Mouse (Mus musculus) kidney, adult 2 months (tissue): ENCODE results near the gene Gldn.

Experiments used
- CTCF ChIP-seq: fragments of 200-500 bp; conservative IDR thresholded peaks from 2 replicates; pipeline ENCODE4 v1.5.1; 2011; ENCODE audit warnings: low read depth, mild to moderate bottlenecking, control low read depth, low read length, moderate library complexity, mixed read lengths; ENCODE audit not compliant: insufficient read depth, insufficient read length
- POLR2A ChIP-seq: fragments of 200-500 bp; IDR thresholded peaks from one replicate; pipeline ENCODE4 v1.6.1; 2011; ENCODE audit warnings: low read depth, low read length, control low read depth

- no peak for TF ChIP-seq CTCF
- no peak for TF ChIP-seq POLR2A
Observed at GRCm38 (mm10) chr9:54269987-54270386, 16.3 kb upstream of the Gldn start.
